ENCODE assay signal across 8 mouse cellular contexts in genomic region chr16:29560454-29560853, GRCm38 (mm10). TPM values are rescaled to one million over a fixed set of nuclear protein-coding genes. Genes with fewer than 3 reads are reported as not detected.
DNase-seq lines count a peak whose midpoint lies in the region; ATAC-seq lines count a peak whose summit lies in the region.

No protein-coding gene starts in this region.

- H3K9ac ChIP-seq in embryonic facial prominence, embryonic 13.5 days = no peak overlapping the region
- H3K9ac ChIP-seq in liver, embryonic 16.5 days (ENCODE audit: low read depth, low read length) = no peak overlapping the region

- DNase-seq in kidney, postnatal 4 days = peak; percentile 4 to 12
- no peak for DNase-seq in kidney, postnatal 25 days
- DNase-seq in ZHBTc4 (ENCODE audit: low read depth, low spot score) = peak; percentile 88
- DNase-seq in urinary bladder, adult 2 months (ENCODE audit: low spot score) = no peak
- DNase-seq in spleen, postnatal 36 days (ENCODE audit: low spot score in 2 of 2) = no peak
- no peak for DNase-seq in cerebellum, postnatal 4 days (ENCODE audit: low spot score in 2 of 2)

- H3K4me1 ChIP-seq in embryonic facial prominence, embryonic 13.5 days = no peaks in the 10 kb centered on the region
- no peaks in the 10 kb centered on the region for H3K4me1 ChIP-seq in liver, embryonic 16.5 days (ENCODE audit: control insufficient read depth, low read depth, low read length)

- peak overlapping the region; percentile 49 for H3K4me2 ChIP-seq in embryonic facial prominence, embryonic 13.5 days
- H3K4me2 ChIP-seq in liver, embryonic 16.5 days (ENCODE audit: low read depth, low read length) = peak overlapping the region; percentile 39; the same call in 1 of the 2 replicates

- H3K27me3 ChIP-seq in embryonic facial prominence, embryonic 13.5 days = peaks cover 9% of the 10 kb centered on the region; the same call in 1 of the 2 replicates
- no peaks in the 10 kb centered on the region for H3K27me3 ChIP-seq in liver, embryonic 16.5 days (ENCODE audit: control insufficient read depth, insufficient read depth, low read depth, low read length)

- no peaks in the 10 kb centered on the region for H3K36me3 ChIP-seq in embryonic facial prominence, embryonic 13.5 days
- H3K36me3 ChIP-seq in liver, embryonic 16.5 days (ENCODE audit: control insufficient read depth, insufficient read depth) = no peaks in the 10 kb centered on the region

- H3K9me3 ChIP-seq in embryonic facial prominence, embryonic 13.5 days = no peaks in the 10 kb centered on the region
- H3K9me3 ChIP-seq in liver, embryonic 16.5 days (replicated peaks; ENCODE audit: control insufficient read depth, low read length) = no peaks in the 10 kb centered on the region

- WGBS in embryonic facial prominence, embryonic 13.5 days = 31% methylated on average over 10 of the region's 10 CpGs
- WGBS in liver, embryonic 16.5 days (ENCODE audit: insufficient replicate concordance) = 36% methylated on average over 10 of the region's 10 CpGs

- ATAC-seq in embryonic facial prominence, embryonic 13.5 days (ENCODE audit: insufficient number of reproducible peaks, insufficient read depth, low FRiP score, low TSS enrichment, low read depth) = no peak
- no peak for ATAC-seq in liver, embryonic 16.5 days (ENCODE audit: low read depth)

- H3K4me3 ChIP-seq in embryonic facial prominence, embryonic 13.5 days = no peak overlapping the region
- no peak overlapping the region for H3K4me3 ChIP-seq in liver, embryonic 16.5 days (ENCODE audit: low read depth, low read length)

- H3K27ac ChIP-seq in embryonic facial prominence, embryonic 13.5 days = no peak overlapping the region
- H3K27ac ChIP-seq in liver, embryonic 16.5 days (ENCODE audit: low read length) = no peak overlapping the region

RNA-seq across cellular contexts. Expression of gene Atp13a4, which starts 15.8 kb away (rescaled TPM):
- polyA plus RNA-seq in embryonic facial prominence, embryonic 13.5 days (2015; fragmentation: Nextera tagmentation; extraction: Ambion mirVana) = 0.12 and 0.48 TPM in 2 replicates
- polyA plus RNA-seq in liver, embryonic 16.5 days (2015; fragmentation: Nextera tagmentation; extraction: Ambion mirVana) = not detected in 2 replicates
- 0.23 TPM in 1 of 2 replicates, not detected in the other for polyA plus RNA-seq in urinary bladder, adult 2 months (2012; rRNA removed)

RNA-seq across cellular contexts. Expression of gene Opa1, which starts 18.7 kb away (rescaled TPM):
- 29.6 and 32.4 TPM in 2 replicates for polyA plus RNA-seq in embryonic facial prominence, embryonic 13.5 days (2015; fragmentation: Nextera tagmentation; extraction: Ambion mirVana)
- polyA plus RNA-seq in liver, embryonic 16.5 days (2015; fragmentation: Nextera tagmentation; extraction: Ambion mirVana) = 16.2 and 18.0 TPM in 2 replicates
- polyA plus RNA-seq in urinary bladder, adult 2 months (2012; rRNA removed) = 22.2 and 22.3 TPM in 2 replicates

Comparison
In these comparisons a context has a peak if more than half of its experiments do, and no peak if none do; other contexts are left out.
1. DNase-seq: peak in kidney, postnatal 4 days (2 of 2) and ZHBTc4 (single experiment); none in kidney, postnatal 25 days (0 of 2), urinary bladder, adult 2 months (single experiment), spleen, postnatal 36 days (0 of 2) and cerebellum, postnatal 4 days (0 of 2).